Mouse (Mus musculus) pancreas, adult 10 weeks (tissue): ENCODE measurements around the gene Mast4. TPM values are rescaled to one million over a fixed set of nuclear protein-coding genes. Genes with fewer than 3 reads are reported as not detected.

Experiments
- polyA plus RNA-seq: library from polyadenylated mRNA; stranded (reverse); fragments of 350-450 nt; fragmentation: Illumina TruSeq; extraction: RNeasy Lipid Tissue Mini Kit (QIAGEN cat#74804); gene quantifications from one replicate; pipeline ENCODE4 v1.2.3, GENCODE M21; 2015; ENCODE audit warnings: low read depth, low replicate concordance; ENCODE audit not compliant: insufficient read depth

Mast4 gene
- polyA plus RNA-seq = 5.2 TPM

GRCm38 (mm10) chr13:103334392-103334686 lies at the start of gene Mast4:
Gene Mast4 (minus strand): TSS chr13:103334497.

GRCm38 (mm10) chr13:102693341-102693801 lies 640.9 kb downstream of the Mast4 start, which contains the start of gene Cd180:
Gene Cd180 (plus strand): TSS chr13:102693558.

